Mouse (Mus musculus) naive thymus-derived CD4-positive, alpha-beta T cell, adult 2 months (primary cell): Measurements from ENCODE around the gene Ecm1.
A peak's percentile ranks its signal among the peaks of the same experiment; 100 is the strongest.

Source experiments
- DNase-seq: peaks from one replicate; pipeline ENCODE4 v3.0.0-alpha.2; 2011; ENCODE audit warnings: low read depth

Gene Ecm1

DNA sequence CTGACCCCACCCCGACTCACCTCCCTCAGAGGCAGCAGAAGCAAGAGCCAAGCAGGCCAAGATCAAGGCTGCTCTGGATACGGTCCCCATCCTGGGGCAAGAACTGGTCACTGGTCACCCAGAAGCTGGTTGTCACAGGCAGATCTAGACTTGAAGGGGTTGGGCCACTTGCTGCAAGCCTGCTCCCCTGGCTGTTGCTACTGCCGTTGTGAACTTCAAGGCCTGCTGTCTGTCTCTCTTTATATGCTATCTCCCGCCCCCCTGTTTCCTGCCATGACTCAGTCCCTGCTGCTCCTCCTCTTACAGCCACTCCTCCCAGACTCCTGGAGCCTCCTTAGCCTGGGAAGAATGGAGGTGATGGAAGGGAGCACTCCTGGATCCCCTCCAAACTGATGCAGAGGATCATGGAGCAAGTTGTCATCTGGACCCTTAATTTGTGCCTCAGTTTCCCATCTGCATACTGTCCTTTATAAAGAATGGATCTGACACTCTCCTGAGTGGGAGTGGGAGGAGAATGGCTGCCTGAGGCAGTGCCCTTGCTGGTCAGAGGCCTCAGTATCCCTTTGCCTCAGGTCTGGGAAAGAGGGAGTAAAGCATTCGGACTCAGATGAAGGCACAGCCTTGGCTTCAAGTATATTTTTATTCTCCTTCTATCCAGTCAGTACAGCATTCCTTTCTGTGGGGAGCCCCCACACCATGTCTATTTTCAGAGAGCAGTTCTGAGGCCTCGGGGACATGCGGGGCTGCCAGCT lies at the start of gene Ecm1:
TSS of gene Ecm1 (minus strand) at position 217 of the 752 bp plus-strand sequence.
- peak; percentile 70 for DNase-seq

DNA sequence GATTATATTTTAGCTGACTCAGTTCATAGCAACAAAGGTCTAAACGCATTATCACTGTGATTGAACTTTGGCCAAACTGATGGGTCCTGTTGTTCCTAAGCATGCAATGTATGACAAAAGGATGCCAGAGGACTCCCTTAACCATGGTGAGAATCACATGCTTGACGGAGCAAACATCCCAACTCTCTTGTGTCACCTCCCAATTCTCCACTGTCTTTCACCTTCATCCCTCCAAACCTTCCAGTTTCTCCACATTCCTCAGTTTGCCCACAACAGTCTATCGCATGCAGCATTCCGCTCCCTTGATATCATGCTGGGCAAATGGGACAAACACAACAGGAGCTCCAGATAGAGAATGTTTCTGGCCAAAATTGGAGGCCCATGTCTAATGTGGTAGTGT lies 46.1 kb upstream of the Ecm1 start:
- no peak for DNase-seq

DNA sequence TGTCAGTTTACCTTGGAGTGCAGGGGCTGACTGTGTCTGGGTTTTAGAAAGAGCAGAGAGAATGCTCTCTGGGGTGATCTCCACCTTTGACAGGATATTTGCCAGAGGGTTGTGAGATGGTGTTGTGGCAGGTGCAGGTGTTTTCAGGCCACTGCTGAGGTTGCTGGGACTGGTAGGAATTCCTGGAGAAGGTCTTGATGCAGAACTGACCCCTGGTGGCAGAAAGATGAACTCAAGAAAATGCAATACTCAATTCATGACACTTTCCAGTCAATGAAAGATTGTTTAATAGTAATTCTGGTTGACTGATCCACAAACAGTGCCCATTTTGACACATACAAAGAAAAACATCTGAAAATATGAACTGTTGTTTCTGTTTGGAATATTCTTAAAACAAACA lies 32.6 kb upstream of the Ecm1 start:
- DNase-seq = peak; percentile 66

DNA sequence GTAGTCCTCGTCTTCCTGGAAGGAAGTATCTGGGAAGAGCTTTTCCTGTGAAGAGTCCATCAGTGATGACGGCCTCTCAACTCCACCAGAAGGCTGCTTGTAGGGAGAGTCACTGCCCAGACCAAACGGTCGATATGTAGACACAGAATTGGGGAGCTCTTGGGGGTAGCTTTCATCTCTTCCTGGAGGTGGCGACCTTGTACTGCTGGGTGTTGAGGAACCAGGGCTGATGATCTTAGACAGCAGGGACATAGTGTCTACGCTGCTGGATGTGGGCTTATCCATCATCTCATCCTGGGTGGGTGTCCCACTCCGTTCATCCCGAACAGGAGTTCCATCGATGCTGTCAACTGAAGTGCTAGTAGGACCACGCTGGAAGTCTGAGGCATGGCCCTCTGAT lies 26.2 kb upstream of the Ecm1 start:
- DNase-seq = no peak

DNA sequence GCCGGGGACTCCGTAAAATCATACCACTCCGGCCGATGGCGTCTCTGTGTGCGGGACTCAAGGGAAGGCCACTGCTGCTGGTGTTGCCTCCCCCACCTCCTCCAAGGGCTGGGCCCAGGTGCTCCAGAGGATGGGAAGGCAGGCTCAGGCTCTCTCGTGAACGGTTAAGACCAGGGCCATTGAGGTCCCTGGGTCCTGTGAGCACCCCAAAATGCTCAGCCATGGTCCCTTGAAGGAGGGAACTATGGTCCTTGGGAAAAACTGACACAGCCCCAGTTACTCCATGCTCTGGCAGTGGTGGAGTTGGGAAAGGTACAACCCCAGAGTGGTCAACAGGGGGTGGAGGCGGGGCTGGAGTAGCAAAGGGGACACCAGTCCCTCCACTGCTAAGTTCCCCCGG lies 24.4 kb upstream of the Ecm1 start:
- DNase-seq = no peak

DNA sequence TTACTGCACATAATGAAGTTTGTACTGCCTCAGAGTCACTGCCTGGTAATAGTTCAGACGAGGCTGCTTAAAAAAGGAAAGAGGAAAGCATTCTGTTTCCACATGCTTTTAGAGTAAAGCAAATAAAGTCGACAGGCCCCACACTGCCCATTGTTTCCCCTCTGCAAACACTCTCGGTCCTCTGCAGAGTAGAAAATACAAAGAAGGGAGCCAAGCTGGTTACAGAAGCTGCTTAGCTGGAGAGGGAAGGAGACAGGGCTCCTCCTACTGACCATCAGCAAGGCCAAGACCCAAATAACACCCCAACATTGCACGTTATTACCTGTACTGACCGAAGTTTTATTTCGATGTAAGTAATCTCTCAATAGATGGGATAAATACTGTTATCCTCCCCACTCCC lies 23.6 kb upstream of the Ecm1 start:
- no peak for DNase-seq

DNA sequence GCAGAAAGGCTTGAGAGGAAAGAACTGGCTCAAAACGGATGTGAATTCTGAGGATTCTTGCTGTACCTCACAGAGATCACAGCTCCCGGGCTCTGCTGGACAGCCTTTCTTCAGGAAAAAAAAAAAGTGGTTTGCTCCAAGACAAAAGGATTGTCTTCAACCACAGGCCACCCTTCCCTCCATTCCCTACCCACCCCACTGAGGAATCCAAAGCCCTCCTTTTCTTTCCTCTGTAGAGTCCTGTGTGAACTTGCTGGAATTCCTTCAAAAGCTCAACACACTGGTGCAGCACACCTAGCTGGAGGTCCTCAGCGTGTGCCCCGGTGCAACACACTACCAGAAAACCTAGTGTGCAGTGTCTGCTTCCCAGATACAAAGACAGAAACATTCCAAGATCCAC lies 22.4 kb upstream of the Ecm1 start:
- DNase-seq = no peak

DNA sequence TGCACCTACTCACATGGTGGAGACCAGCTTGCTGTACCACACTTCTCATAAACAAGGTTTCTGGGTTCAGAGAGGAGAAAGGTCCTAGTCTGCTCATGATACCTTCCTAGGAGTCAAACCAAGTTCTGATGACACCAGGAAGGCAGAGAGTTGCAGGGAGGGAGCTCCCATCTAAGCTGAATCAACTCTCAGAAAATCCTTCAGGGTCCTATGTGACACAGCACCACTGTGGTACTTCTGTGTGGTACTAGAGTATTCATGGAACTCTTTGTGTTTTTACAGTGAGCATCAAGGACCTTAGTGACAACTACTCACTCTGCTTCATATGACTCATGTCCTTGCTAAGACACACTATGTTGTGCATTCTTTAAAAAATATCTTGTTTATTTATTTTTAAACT lies 21.3 kb upstream of the Ecm1 start:
- DNase-seq = no peak

DNA sequence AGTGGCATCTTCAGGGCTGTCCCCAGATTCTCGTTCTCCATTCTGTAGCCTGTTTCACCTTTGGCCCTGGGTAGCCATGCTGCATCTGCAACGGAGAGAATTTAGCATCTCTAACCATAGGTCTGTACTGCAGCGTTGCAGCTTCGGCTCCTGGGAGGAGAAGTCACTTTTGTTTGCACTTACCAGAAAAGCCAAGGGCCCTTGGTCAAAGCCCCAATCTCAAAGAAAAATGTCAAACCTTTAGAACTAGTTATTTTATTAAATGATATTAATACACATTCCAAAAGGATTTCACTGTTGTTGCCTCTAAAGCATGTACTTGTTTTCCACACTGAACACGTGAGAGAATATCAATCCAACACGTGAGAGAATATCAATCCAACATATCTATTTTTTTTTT lies 20.7 kb upstream of the Ecm1 start, which contains the start of gene Tars2:
TSS of gene Tars2 (minus strand) at position 101 of the 400 bp plus-strand sequence.
- no peak for DNase-seq

DNA sequence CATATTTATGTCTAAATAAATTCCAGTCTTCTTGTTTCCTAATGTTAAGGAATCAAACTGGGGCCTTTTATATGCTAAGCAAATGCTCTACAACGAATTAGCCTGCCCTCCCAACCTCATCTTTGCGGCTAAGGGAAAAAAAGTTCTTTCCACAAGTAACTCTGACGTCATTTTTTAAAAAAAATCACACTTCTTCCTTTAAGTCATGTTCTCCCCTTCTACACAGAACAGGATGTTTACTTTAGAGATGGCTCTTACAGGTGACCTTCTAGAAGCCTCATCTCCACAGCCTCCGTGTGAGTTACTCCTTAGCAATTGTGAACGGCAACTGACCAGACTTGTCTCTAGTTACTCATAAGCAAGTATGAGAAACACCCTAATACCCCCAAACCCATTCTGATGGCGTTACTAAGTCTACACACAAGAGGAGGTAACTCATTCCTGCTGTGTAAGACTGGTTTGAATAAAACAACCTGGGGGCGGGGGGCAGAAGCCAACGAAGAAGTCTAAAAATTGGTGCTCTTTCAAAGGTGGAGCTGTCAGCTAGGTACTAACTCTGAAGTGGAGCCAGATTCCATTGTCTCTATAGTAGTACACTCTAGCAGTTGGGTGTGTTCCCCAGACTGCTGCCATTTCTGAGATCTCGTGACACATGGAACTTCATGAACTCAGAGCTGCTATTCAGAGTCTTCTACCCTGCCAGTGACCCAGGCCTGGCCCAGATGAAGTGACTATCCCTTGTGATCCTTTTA lies 19.3 kb upstream of the Ecm1 start:
- peak; percentile 84 for DNase-seq

DNA sequence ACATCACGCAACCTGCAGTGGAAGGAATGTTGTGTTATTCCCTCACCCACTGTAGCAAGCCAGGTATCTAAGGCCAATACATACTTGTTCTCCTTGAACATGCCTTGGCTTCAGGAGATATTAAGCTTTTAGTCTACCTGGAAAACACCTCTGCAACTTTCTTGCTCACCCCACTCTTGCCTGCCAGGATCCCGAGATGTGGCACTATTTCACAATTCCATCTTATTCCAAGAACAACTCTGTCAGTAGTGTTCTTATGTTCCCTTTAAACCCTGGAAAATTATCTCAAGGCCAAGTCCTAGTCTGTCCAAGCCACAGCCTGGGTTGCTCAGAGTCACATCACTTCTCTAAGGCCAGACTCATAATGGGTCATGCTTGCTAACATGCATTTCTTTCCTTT lies 17.4 kb upstream of the Ecm1 start:
- DNase-seq = no peak

DNA sequence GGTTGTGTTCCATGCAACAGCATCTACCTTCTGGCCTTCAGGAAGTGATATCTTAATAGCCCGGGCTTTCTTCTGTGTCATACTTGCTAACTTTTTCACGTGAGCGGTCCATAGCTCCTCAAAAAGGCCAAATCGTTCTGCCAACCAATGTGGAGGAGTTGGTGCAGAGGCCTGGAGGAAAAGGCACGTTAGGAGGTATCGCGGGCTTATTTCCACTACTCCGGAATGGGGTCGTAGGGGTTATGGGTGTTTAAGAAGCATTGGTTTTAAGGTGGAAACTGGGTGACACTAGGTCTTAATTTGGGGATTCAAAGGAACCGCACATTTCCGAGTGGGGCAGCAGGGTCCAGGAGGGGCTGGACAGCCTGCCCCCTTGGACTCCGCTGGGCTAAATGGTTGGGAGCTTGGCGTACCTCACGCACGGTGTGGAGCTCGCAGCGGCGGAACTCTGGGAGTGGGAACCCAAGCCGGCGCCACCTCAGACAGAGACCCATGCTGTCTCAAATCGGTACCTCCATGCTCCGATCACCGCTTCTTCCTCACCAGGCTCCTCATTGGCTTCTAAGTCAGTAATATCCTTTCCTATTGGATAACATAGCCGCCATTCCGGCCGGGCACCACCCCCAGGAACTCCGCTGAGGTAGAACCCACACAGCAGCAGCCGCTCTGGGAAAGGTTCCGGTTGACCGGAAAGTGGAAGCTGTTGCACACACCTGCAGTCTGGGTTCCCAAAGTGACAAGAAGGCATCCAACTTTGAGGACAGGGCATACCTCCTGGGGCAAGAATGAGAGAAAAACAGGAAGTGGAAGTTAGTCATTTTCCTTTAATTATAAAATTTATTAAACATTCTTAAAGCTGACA lies 15.2 kb upstream of the Ecm1 start:
- peak; percentile 90 for DNase-seq

DNA sequence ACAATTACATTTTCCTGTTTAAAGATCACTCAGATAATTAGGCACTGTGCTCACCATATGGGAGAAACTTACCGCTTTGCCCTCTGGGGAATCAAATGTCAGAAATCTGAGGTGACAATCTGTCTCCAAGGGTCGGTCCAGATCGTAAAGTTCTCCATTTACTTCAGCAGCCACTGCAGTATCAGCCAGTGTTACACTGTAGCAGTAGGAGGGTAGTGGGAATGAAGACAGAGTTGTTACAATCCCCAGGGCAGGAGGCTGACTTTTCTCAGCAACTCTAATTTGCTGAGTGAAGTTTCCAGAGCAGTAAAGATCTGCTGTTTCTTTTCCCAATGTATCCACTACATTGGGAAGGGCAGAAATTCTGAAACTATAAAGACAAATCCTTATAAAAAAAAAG lies 13.6 kb upstream of the Ecm1 start:
- no peak for DNase-seq

DNA sequence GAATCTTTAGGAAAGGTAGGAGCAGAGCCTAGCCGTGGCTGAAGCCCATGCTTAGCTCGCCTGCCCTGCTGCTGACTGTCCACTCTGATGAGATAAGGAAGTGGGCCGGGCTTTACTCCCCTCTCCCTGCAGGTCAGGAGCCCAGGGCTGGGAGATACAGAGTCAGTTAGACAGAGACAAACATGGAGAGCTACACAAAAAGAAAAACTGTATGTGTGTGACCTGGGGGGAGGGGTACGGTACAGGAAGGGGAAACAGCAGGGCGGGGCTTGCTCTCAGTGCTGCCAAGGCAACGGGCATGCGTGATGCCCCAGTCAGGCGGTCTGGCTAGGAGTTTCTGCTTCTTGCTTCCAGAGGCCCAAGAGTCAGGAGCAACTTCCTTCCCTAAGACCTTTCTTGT lies 1.0 kb upstream of the Ecm1 start:
- DNase-seq = peak; percentile 63

DNA sequence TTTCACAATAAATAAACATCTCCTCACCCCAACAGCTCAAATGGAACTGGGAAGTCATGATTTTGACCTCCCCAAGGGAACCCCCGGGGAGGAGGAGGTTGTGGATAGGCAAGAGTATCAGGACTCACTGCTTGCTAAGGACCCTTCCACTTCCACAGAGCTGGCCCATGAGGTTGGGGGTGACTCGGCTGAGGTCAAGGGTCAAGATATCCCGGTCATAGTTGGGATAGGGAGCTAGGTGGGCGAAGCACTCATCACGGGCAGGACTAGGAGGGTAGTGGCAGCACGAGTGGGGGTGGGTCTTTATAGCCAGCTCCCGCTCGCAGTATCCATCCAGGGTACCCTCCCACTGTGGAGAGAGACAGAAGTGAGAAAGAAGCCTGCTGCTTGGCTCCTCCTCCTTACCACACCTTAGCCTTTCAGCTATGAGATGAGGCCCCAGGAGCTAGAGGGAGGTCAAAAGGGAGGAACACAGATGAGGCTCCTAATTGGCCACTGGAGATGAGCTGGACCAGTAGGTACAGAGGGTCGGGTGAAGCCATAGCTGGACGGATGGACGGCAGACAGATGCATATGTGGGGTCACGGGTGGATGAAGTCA lies 4.2 kb downstream of the Ecm1 start:
- DNase-seq = no peak

DNA sequence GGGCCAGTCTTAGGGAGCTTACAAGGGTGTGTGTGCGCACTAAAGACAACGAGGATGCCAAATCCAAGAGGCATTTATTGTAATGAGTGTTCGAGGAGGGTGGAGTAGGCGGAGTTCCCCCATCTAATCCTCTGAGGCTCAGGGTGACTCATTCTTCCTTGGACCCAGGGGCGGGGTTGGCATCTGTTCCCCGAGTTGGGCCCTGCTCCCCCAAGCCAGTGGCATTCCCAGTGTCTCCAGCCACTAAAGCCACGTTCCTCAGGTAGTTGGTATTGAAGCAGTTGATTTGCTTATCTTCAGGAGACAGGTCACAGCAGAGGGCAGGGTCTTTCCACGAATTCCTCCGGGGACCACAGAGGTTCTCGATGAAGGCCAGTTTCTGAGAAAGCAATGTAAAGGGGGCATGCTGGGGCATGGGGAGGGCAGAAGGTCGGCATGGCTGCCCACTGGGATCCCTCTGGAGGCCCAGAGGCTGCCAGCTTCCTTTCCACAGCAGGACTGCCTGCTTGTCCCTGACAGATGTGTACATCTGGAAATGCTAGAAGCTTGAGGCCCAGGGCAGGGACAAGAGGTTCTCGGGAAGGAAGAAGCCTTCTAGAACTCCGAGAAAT lies 5.2 kb downstream of the Ecm1 start:
- DNase-seq = no peak

DNA sequence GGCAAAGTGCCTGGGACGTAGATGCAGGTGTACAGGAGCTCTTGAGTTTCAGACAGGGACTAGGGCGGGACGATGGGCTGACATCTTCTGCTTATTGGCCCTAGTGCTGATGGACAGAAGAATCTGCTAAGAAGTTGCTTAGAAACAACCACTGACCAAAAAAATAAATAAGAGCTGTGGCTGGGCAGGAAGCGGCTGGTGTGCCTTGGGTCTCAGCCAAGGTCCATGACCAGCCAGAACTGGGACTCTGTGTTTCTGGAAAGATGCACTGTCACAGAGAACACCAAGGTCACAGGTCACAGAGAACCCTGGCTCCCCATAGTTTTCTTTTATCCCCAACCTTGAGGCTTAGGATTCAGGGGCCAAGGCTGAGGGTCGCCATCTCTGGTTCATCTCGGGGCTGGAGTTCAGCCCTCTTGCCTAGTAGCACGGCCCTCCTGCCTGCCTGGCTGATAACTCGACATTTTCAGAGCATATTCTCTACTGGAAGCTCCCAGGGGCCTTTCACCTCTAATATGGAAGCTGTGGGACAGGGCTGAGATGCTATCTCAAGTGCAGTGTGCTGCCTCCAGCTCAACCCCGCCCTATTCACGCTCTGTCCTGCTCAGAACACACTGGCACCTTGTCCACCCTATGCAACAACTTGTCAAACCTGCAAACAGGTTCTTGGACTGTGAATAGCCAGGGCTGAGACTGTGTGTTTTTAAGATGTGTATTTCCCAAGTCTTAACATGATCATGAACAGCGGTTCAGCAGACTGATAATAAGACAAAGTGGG lies 6.4 kb downstream of the Ecm1 start:
- DNase-seq = no peak

DNA sequence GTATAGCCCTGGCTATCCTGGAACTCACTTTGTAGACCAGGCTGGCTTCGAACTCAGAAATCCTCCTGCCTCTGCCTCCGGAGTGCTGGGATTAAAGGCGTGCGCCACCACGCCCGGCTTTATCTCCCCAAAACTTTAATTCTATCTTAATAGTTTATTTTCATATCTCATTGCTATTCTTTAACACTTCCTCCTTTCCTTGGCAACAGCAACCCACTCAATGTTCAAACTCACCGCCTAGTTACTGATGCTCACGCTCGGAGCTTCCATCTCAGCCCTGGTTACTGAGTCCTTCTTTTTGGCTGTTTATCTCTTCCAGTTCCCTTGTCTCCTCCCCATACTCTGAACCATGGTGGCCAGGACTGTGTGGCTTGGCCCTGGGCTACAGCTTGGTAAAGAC lies 7.1 kb downstream of the Ecm1 start:
- DNase-seq = no peak

DNA sequence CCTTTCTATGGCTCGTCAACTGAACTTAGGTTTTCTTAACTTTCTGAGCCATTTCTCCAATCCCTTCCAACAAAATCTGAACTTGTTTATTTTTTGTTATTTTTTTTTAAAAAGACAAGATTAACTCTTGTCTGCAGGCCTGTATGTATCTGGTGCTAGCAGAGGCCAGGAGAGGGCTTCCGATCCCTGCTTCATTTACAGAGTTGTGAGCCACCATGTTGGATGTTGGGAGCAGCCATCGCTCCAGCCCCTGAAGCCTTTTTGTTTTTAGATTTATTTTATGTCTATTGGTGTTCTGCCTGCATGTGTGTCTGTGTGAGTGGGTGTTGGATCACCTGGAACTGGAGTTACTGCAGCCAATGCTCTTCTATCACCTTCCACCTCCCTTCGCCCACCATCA lies 7.6 kb downstream of the Ecm1 start:
- DNase-seq = no peak

DNA sequence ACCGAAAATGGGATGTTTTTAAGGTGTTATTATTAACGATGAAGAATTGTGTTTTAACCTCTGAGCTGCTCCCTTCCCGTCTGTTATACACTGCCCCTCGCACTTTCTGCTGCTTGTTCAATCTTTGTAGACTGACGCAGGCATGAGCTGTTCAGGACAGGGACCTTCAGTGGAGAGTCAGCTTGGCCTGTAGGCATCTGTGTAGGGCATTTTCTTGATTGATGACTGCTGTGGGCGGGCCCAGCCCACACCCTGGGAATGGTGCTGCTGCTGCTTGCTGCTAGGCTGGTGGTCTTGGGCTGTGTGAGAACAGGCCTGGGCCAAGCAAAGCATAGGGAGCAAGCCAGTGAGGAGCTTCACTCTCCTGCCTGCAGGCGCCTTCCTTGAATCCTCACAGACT lies 8.9 kb downstream of the Ecm1 start:
- no peak for DNase-seq

DNA sequence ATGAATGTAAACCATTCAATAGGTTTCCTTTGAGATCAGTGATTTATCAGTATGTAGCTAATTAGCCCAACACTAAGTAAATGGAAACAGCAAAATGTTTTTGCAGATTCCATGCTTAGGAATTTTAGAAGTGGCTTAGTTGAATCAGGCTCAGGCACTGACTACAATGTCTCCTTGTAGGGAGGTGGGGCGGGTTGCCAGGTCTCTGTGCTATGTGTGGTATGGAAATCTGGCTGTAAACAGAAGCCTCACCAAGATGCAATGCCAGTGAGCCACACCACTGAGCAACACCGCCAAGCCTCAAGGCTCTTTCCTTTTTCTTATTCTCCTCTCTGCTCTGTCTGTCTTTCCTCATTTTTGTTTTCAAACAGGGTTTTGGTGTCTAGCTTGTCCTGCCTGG lies 10.5 kb downstream of the Ecm1 start:
- no peak for DNase-seq
